Mouse (Mus musculus): ENCODE data around the gene Tnni3k. TPM values are rescaled to one million over a fixed set of nuclear protein-coding genes. Genes with fewer than 3 reads are reported as not detected.

The Tnni3k gene
- polyA plus RNA-seq, 1 experiment from 2014 or later, result 0.11 TPM

- WGBS, result 69% methylated on average over 3 of the region's 3 CpGs
- DNase-seq (ENCODE audit: low spot score), result no peak
- no peak overlapping the region for H3K4me2 ChIP-seq (replicated peaks; ENCODE audit: low read depth)
- no peak for ATAC-seq (ENCODE audit: low FRiP score, low TSS enrichment)
- no peaks in the 10 kb centered on the region for H3K4me1 ChIP-seq (replicated peaks; ENCODE audit: control insufficient read depth, insufficient read depth)
- H3K27ac ChIP-seq (replicated peaks), result no peak overlapping the region
- H3K27me3 ChIP-seq (ENCODE audit: control insufficient read depth, insufficient read depth, low read length), result no peaks in the 10 kb centered on the region
- H3K36me3 ChIP-seq (ENCODE audit: control insufficient read depth, insufficient read depth, low read length), result no peaks in the 10 kb centered on the region
- H3K9me3 ChIP-seq (ENCODE audit: control insufficient read depth, low read length), result no peaks in the 10 kb centered on the region
- no peak for TF ChIP-seq EP300 (optimal IDR thresholded peaks at IDR 0.05)
- no peak for TF ChIP-seq CTCF (IDR thresholded peaks at IDR 0.05; ENCODE audit: low read depth)
- no peak overlapping the region for H3K4me3 ChIP-seq (ENCODE audit: low read depth, low read length)
- H3K9ac ChIP-seq (ENCODE audit: low read length), result no peak overlapping the region
These were observed 202.9 kb downstream of the Tnni3k start for GRCm38 (mm10) chr3:154852281-154852680.

- no peak overlapping the region for H3K4me3 ChIP-seq (ENCODE audit: low read depth, low read length)
- 84% methylated on average over 7 of the region's 7 CpGs for WGBS
- H3K4me1 ChIP-seq (replicated peaks; ENCODE audit: control insufficient read depth, insufficient read depth), result no peaks in the 10 kb centered on the region
- H3K36me3 ChIP-seq (ENCODE audit: control insufficient read depth, insufficient read depth, low read length), result no peaks in the 10 kb centered on the region
- no peak overlapping the region for H3K4me2 ChIP-seq (replicated peaks; ENCODE audit: low read depth)
- no peak overlapping the region for H3K9ac ChIP-seq (ENCODE audit: low read length)
- no peak for TF ChIP-seq CTCF (IDR thresholded peaks at IDR 0.05; ENCODE audit: low read depth)
- no peak for TF ChIP-seq EP300 (optimal IDR thresholded peaks at IDR 0.05)
- DNase-seq (ENCODE audit: low spot score) (no peak), ATAC-seq (ENCODE audit: low FRiP score, low TSS enrichment) (no peak)
- H3K27ac ChIP-seq (replicated peaks), result no peak overlapping the region
- H3K9me3 ChIP-seq (ENCODE audit: control insufficient read depth, low read length), result no peaks in the 10 kb centered on the region
- no peaks in the 10 kb centered on the region for H3K27me3 ChIP-seq (ENCODE audit: control insufficient read depth, insufficient read depth, low read length)
These were observed 213.0 kb downstream of the Tnni3k start for GRCm38 (mm10) chr3:154842247-154842646.

GRCm38 (mm10) chr3:154841076-154841475 lies 214.1 kb downstream of the Tnni3k start:
- WGBS, result 45% methylated on average over 1 of the region's 1 CpGs
- Histone ChIP-seq H3K27ac (replicated peaks) (no peak overlapping the region), H3K9ac (ENCODE audit: low read length) (no peak overlapping the region), H3K36me3 (ENCODE audit: control insufficient read depth, insufficient read depth, low read length) (no peaks in the 10 kb centered on the region), H3K4me2 (replicated peaks; ENCODE audit: low read depth) (no peak overlapping the region), H3K4me1 (replicated peaks; ENCODE audit: control insufficient read depth, insufficient read depth) (no peaks in the 10 kb centered on the region), H3K4me3 (ENCODE audit: low read depth, low read length) (no peak overlapping the region), H3K9me3 (ENCODE audit: control insufficient read depth, low read length) (no peaks in the 10 kb centered on the region), H3K27me3 (ENCODE audit: control insufficient read depth, insufficient read depth, low read length) (no peaks in the 10 kb centered on the region)
- TF ChIP-seq EP300 (optimal IDR thresholded peaks at IDR 0.05) (no peak), CTCF (IDR thresholded peaks at IDR 0.05; ENCODE audit: low read depth) (no peak)
- no peak for ATAC-seq (ENCODE audit: low FRiP score, low TSS enrichment)
- no peak for DNase-seq (ENCODE audit: low spot score)

- H3K9me3 ChIP-seq (ENCODE audit: control insufficient read depth, low read length), result no peaks in the 10 kb centered on the region
- no peaks in the 10 kb centered on the region for H3K36me3 ChIP-seq (ENCODE audit: control insufficient read depth, insufficient read depth, low read length)
- no peaks in the 10 kb centered on the region for H3K4me1 ChIP-seq (replicated peaks; ENCODE audit: control insufficient read depth, insufficient read depth)
- no peak for ATAC-seq (ENCODE audit: low FRiP score, low TSS enrichment)
- H3K4me2 ChIP-seq (replicated peaks; ENCODE audit: low read depth), result no peak overlapping the region
- 89% methylated on average over 11 of the region's 11 CpGs for WGBS
- no peak for TF ChIP-seq CTCF (IDR thresholded peaks at IDR 0.05; ENCODE audit: low read depth)
- no peak for TF ChIP-seq EP300 (optimal IDR thresholded peaks at IDR 0.05)
- H3K27ac ChIP-seq (replicated peaks), result no peak overlapping the region
- DNase-seq (ENCODE audit: low spot score), result no peak
- no peaks in the 10 kb centered on the region for H3K27me3 ChIP-seq (ENCODE audit: control insufficient read depth, insufficient read depth, low read length)
- H3K4me3 ChIP-seq (ENCODE audit: low read depth, low read length), result no peak overlapping the region
- no peak overlapping the region for H3K9ac ChIP-seq (ENCODE audit: low read length)
These were observed 217.3 kb downstream of the Tnni3k start for GRCm38 (mm10) chr3:154837861-154838260.

DNA sequence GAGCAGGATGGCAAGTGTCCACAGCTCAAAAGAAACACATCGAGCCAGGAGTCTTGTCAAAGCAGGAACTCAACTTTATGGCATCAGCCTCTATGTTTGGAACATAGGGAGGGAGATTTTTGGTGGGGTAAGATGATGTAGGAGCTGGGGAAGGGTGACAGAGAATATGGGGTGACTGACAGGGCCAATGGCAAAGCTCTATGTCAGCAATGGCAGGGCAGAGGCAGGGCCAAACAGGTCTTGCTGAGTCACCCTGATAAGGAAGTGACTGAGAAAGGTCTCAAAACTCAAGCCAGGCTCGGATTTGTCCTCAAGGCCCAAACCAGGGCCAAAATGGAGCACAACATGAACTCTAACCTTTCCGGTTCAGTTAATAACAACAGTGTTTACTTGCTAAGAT lies 219.1 kb downstream of the Tnni3k start:
- Histone ChIP-seq H3K4me2 (replicated peaks; ENCODE audit: low read depth) (no peak overlapping the region), H3K27me3 (ENCODE audit: control insufficient read depth, insufficient read depth, low read length) (no peaks in the 10 kb centered on the region), H3K36me3 (ENCODE audit: control insufficient read depth, insufficient read depth, low read length) (no peaks in the 10 kb centered on the region), H3K9ac (ENCODE audit: low read length) (no peak overlapping the region), H3K9me3 (ENCODE audit: control insufficient read depth, low read length) (no peaks in the 10 kb centered on the region), H3K4me3 (ENCODE audit: low read depth, low read length) (no peak overlapping the region), H3K27ac (replicated peaks) (no peak overlapping the region), H3K4me1 (replicated peaks; ENCODE audit: control insufficient read depth, insufficient read depth) (no peaks in the 10 kb centered on the region)
- TF ChIP-seq EP300 (optimal IDR thresholded peaks at IDR 0.05), result no peak
- no peak for TF ChIP-seq CTCF (IDR thresholded peaks at IDR 0.05; ENCODE audit: low read depth)
- no peak for ATAC-seq (ENCODE audit: low FRiP score, low TSS enrichment)
- DNase-seq (ENCODE audit: low spot score), result no peak
- WGBS, result 65% methylated on average over 3 of the region's 3 CpGs

DNA sequence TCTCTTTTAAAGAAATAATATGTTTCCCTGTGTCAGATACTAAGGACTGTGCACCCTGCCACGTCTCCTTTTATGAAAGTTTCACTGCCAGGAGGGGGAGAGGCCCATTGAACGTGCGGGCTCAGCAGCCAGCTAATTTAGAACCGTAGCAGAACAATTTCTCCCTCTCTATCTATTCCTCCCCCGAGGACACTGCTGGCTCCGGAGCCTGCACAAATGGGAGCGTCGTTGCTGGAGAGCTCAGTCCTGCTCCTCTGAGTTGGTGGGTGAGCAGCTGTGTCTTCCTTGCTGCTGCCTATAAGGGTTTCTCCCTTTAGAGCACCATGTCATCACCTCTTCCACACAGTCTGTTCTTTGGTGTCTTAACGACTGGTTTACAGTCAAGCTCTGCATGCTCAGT lies 220.8 kb downstream of the Tnni3k start:
- no peak for TF ChIP-seq EP300 (optimal IDR thresholded peaks at IDR 0.05)
- no peak for TF ChIP-seq CTCF (IDR thresholded peaks at IDR 0.05; ENCODE audit: low read depth)
- no peak for DNase-seq (ENCODE audit: low spot score)
- no peak for ATAC-seq (ENCODE audit: low FRiP score, low TSS enrichment)
- Histone ChIP-seq H3K27ac (replicated peaks) (no peak overlapping the region), H3K36me3 (ENCODE audit: control insufficient read depth, insufficient read depth, low read length) (no peaks in the 10 kb centered on the region), H3K4me2 (replicated peaks; ENCODE audit: low read depth) (no peak overlapping the region), H3K9ac (ENCODE audit: low read length) (no peak overlapping the region), H3K4me3 (ENCODE audit: low read depth, low read length) (no peak overlapping the region), H3K9me3 (ENCODE audit: control insufficient read depth, low read length) (no peaks in the 10 kb centered on the region), H3K4me1 (replicated peaks; ENCODE audit: control insufficient read depth, insufficient read depth) (no peaks in the 10 kb centered on the region), H3K27me3 (ENCODE audit: control insufficient read depth, insufficient read depth, low read length) (no peaks in the 10 kb centered on the region)
- 77% methylated on average over 9 of the region's 9 CpGs for WGBS

Measured in stomach, postnatal 0 days (tissue).